Mouse (Mus musculus) T-helper 2 cell (primary cell): ENCODE results near the gene Sfrp5.

Source experiments
- in situ Hi-C: fragments of 300-600 bp; cut with MboI, MseI; formaldehyde crosslinking; loops from one replicate; pipeline ENCODE4 v1.15.1; 2025; ENCODE audit warnings: high pct_unique_total_duplicates

Gene Sfrp5

GRCm38 (mm10) chr19:42202467-42202866 lies 415 bp upstream of the Sfrp5 start:
- in situ Hi-C loops, result no loop called here

GRCm38 (mm10) chr19:42198026-42198425 lies 4.0 kb downstream of the Sfrp5 start:
- in situ Hi-C loops, result no loop called here

DNA sequence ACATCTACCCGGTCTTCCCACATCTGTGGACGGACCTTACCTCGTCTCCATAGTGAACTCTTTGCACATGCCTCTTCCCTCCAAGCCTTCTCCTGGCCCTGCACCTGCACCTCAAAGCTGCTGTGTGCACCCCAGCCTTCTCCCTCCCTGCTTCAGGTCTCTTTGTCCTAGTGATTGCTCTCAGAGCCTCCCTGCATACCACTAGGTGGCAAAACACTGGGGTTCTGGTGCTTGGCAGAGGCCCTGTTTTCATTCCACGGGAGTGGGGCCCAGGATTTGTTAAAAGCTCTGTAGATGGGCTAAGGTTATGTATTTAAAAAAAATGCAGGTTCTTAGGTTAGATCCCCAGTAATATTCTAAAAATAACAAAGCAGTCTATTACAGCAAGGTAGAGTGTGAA lies 5.0 kb downstream of the Sfrp5 start:
- in situ Hi-C loops, result no loop called here

DNA sequence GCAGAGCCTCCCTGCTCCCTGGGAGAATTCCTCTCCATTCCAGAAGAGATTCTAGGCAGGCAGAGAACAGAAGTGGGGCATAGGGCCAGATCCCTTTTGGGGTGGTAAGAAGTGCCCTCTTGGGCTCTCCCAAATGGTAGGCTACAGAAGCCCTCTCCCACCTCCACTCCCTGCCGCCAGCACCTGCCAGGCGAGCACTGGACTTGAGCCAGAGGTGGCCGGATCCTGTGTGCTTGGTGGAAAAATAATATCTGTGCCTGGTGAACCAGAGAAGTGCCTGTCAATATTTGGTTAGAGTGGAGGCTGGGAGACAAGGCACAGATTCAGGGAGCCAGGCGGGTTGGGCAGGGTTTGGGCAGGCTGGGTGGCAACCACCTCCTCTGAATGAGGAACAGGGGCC lies 5.7 kb downstream of the Sfrp5 start:
- in situ Hi-C loops, result no loop called here

- in situ Hi-C loops, result no loop called here
These were observed 8.7 kb downstream of the Sfrp5 start for GRCm38 (mm10) chr19:42193311-42193710.

DNA sequence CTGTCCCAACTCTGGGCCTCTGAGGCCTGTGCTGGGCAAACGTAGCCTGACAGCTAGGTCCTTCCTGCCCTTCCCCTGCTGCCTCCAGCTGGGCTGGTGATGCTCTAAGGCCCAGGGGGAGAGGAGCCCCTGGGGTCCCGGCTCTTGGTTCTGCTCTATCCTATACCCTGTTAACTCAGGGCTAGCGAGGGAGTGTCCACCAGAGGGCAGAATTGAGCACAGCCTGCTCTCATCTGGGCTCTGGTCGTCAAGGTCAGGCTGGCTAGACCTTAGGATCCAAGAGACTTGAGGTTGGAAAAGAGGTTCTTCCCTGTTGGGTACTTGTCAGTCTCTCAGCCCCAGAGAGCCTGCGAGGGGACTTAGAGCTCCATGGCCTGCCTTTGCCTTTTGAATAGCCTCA lies 11.6 kb downstream of the Sfrp5 start:
- in situ Hi-C loops, result no loop called here

DNA sequence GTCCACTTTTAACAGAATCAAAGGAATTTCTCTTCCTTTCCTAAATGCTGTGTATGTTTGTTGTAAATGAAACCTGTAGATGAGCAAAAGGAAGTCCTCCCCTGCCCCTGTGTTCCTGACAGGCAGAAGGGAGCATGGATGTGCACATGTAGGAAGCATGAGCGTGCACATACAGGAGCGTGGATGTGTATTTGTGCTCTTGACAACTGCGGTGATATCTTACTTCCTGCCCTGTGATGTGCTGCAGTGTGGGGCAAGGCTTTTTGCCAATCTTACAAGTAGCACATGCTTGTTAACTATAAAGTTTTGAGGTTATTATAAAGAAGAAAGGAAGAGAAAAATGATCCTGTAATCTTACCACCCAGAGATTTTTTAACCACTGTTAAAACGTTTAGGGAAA lies 12.3 kb downstream of the Sfrp5 start:
- in situ Hi-C loops, result no loop called here

- in situ Hi-C loops, result no loop called here
These were observed 19.4 kb downstream of the Sfrp5 start for GRCm38 (mm10) chr19:42182673-42183072.

DNA sequence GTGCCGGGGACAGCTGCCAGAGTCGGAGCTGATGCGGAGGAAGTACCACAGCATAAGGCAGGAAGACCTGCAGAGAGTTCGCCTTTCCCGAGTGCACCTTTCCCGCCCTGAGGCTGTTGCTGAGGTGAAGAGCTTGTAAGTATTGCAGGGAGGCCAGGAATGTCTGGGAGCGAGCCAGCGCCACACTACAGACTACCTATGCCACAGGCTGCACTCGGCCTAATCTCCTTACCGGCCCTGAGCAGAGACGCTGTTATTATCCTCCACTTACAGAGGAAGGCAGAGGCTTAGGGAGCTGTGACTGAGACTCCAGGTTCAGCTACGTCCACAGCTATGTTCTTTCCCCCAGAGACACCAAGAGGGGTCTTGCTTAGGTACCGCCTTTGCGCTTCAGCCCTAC lies 22.7 kb downstream of the Sfrp5 start:
- in situ Hi-C loops, result no loop called here

- in situ Hi-C loops, result no loop called here
These were observed 24.6 kb downstream of the Sfrp5 start for GRCm38 (mm10) chr19:42177461-42177860.

GRCm38 (mm10) chr19:42176841-42177240 lies 25.2 kb downstream of the Sfrp5 start:
- in situ Hi-C loops, result no loop called here

DNA sequence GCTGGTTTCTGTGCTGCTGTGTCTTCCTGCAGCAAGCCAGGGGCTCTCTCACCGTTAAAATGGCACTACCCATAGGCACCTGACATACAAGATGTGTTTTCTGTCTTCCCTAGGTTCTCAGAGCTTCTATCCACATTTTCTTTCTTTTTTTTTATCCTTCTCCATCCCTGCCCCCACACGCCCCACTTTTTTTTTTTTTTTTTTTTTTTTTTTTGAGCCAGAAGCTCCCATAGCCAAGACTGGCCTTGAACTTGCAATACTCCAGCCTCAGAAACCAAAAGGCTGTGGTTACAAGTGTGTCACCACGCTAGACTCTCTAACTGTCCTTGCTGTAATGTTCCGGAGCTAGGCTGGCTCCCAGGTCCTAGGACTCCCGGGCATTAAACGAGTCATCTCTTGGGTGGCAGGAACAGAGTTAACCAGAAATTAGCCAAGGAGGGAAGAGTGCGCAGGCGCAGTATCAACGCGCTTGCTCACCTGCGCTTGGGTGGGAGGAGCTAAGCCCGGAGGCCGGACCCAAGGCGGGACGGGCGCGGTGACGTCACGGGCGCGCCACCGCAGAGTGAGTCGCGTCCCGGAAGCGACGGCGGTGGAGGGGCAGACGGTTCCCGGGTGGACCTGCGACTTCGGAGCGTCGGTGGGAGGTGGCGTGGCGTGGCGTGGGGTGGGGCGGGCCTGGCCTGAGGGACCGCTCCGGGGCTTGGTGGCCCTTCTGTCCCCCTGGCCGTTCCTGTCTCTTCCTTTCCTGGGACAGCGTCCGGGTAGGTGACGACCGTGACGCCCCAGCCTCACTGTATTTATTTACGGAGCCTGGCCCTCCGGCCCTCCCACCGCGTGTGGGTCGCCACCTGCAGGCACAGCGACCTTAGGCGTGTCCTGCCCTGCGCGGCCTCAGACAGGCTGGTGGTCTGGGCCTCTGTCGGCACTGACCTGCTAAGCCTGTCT lies 31.8 kb downstream of the Sfrp5 start:
- in situ Hi-C loops, result no loop called here

DNA sequence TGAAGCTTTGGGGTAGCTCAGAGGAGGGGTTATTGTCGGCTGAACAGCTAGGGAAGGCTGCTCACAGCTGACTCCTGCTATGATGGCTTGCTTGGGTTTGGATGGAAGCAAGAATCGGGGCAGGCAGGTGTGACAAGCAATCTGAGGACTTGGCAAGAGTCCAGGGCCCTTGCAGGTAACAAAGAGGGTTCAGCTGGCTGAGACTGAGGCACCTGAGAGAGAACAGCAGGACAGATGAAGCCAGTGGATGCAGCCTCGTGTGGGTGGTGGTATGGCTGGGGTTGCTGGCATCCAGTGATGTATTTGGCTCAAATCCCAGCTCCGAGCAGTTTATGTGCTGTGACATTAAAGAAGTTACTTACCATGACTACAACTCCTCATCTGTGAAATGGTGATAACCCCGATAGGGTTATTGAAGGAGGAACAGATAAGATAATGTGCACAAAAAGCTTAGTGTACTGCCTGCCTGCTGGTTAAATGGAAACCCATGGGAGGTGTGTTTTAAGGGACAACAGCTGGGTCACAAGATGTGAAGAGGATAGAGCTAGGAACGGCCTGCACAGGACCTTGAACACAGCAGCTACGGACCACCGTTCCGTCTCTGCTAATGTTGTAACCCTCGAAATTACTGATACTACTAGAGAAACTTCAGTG lies 32.6 kb downstream of the Sfrp5 start:
- in situ Hi-C loops, result no loop called here

GRCm38 (mm10) chr19:42167489-42167888 lies 34.6 kb downstream of the Sfrp5 start:
- in situ Hi-C loops, result no loop called here

DNA sequence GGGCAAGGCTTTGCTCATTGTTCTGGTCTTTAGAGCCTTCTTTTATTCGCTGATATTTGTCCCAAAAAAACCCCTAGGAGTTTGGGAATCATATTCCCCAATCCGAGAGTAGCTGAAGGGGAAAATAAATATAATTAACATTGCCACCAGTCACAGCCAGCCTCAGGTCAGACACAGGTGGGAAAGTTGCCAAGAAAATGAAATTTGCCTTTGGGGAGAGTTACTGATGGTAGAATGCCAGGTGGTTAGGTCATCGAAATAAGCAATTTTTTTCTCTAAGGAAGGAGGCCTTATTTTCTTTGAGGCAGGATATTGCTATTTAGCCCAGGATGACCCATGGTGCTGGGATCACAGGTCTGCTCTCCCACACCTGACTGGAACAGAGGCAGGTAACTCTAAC lies 35.3 kb downstream of the Sfrp5 start:
- in situ Hi-C loops, result no loop called here

DNA sequence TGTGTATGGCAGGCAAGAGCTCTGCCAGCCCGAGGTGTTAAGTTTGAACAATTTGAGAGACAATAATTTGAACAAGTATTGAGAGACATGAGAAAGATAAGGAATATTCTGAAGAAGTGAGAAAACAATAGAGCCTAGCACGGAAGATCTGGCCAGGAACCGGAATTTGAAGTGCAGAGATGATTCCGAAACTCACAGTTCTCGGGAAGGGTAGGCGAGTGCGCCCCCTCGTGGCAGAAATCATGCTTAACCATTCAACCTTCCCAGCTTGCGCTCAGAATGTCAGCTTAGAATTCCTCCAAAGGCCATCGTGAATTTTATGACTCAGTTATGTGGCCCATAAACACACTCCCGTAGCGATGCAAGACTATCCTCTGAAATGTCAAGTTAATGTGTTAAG lies 35.9 kb downstream of the Sfrp5 start:
- in situ Hi-C loops, result no loop called here

- in situ Hi-C loops, result no loop called here
These were observed 37.9 kb downstream of the Sfrp5 start for GRCm38 (mm10) chr19:42164188-42164587.

GRCm38 (mm10) chr19:42163764-42164163 lies 38.3 kb downstream of the Sfrp5 start, which contains the start of gene Zfyve27:
Gene Zfyve27 (plus strand): TSS chr19:42163951.
- in situ Hi-C loops, result no loop called here

DNA sequence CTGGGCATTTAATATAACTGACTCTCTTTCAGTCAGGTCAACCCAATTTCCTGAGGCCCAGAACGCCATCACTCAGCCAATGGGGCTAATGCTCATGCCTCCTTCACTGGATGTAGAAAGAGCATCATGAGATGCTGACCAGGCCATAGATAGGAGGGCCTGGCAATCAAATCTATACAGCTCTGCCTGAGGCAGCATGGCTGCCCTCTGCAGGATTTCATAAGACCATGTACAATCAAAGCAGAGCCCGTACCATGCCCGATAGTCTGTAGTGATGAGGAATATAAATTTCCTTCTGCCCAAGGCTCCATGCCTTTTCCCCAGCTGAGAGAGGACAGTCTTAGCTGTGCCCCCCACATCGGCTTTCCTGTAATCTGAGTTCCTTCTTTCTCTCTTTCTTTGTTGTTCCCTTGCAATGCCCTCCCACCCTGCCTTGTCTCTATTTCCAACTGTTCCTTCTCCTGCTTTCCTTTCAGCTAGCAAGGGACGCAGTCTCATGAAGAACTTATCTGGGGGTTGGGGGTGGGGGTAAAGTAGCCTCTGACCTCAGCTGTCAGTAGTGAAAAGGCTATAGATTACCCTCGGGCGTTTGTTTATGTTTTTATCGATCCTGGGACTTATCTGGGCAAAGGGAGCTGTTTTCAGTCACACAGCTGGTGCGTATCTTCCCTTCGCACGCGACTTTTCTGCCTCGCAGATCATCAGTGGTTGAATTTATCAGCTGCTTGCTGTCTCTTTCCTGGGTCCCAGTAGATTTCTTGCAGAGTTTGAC lies 43.6 kb downstream of the Sfrp5 start:
- in situ Hi-C loops, result no loop called here

- in situ Hi-C loops, result no loop called here
These were observed 44.4 kb downstream of the Sfrp5 start for GRCm38 (mm10) chr19:42157493-42158237.

DNA sequence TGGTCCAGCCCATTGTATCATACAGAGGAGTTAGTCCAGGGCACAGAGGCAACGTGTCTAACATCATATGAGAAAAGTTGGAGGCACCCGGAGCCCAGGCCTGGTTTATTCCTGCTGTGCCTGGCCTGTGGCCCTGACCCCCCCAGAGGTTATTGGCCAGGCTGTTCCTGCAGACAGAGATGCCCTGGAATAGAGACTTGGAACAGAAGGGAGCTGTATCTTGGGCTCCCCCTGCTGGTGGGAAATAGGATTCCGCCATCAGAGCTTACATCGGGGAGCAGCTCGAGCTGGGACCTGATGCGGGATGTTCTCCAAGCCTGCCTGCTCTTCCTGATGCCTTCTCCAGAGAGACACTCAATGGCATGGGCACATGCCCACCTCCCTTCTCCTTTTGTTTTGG lies 50.1 kb downstream of the Sfrp5 start:
- in situ Hi-C loops, result loop anchor here (5.0 kb wide), 1 partner anchor 110 kb away; no protein-coding TSS in a partner anchor

DNA sequence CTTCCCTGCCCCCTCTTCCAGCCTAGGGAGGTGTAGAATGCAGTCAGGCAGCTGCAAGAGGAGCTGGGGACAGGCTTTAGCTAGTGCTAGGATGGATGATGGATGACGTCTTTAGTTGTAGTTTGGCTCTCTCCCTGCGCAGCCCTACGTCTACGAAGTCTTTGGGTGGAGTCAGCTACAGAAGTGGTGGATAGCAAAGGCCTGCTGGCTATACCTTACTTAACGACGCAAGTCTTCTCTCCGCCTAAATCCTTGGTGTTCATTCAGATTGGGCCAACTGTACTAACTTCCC lies 53.5 kb downstream of the Sfrp5 start:
- in situ Hi-C loops, result no loop called here
